Mouse (Mus musculus) heart, embryonic 10.5 days (tissue): Measurements from ENCODE around the gene Slc22a2. TPM values are rescaled to one million over a fixed set of nuclear protein-coding genes. Genes with fewer than 3 reads are reported as not detected.

Experiments used
- DNase-seq: peaks from one replicate; pipeline ENCODE4 v3.0.0-alpha.2; 2017; ENCODE audit warnings: low spot score
- H3K27ac ChIP-seq: fragments of 300-500 bp; sonication (generic); 2 replicates; pipeline ENCODE4 v1.5.1; 2016; ENCODE audit warnings: mild to moderate bottlenecking
- H3K27me3 ChIP-seq: fragments of 300-500 bp; sonication (generic); 2 replicates; pipeline ENCODE4 v1.6.1; 2016; ENCODE audit warnings: mild to moderate bottlenecking; ENCODE audit not compliant: poor library complexity, insufficient read depth, severe bottlenecking
- H3K36me3 ChIP-seq: fragments of 300-500 bp; sonication (generic); 2 replicates; pipeline ENCODE4 v1.6.1; 2016; ENCODE audit warnings: mild to moderate bottlenecking, moderate library complexity
- H3K4me1 ChIP-seq: fragments of 300-500 bp; sonication (generic); 2 replicates; pipeline ENCODE4 v1.6.1; 2016; ENCODE audit warnings: mild to moderate bottlenecking
- H3K4me3 ChIP-seq: fragments of 300-500 bp; sonication (generic); 2 replicates; pipeline ENCODE4 v1.5.1; 2016; ENCODE audit warnings: mild to moderate bottlenecking, moderate library complexity
- H3K9me3 ChIP-seq: fragments of 300-500 bp; sonication (generic); 2 replicates; pipeline ENCODE4 v1.6.1; 2016; ENCODE audit warnings: mild to moderate bottlenecking, moderate library complexity
- WGBS: fragments of 180-500 bp; shearing (Covaris S2); methylation state at CpG from one replicate; pipeline ENCODE4 v1.1.7; 2016; 5-methylcytosine and 5-hydroxymethylcytosine counted together
- polyA plus RNA-seq: library from polyadenylated mRNA; unstranded; fragments of >200 nt; fragmentation: Nextera tagmentation; extraction: Ambion mirVana; gene quantifications from 2 replicates; pipeline ENCODE4 v1.2.1, GENCODE M21; 2016

The Slc22a2 gene
- polyA plus RNA-seq, 1 experiment from 2014 or later = not detected

DNA sequence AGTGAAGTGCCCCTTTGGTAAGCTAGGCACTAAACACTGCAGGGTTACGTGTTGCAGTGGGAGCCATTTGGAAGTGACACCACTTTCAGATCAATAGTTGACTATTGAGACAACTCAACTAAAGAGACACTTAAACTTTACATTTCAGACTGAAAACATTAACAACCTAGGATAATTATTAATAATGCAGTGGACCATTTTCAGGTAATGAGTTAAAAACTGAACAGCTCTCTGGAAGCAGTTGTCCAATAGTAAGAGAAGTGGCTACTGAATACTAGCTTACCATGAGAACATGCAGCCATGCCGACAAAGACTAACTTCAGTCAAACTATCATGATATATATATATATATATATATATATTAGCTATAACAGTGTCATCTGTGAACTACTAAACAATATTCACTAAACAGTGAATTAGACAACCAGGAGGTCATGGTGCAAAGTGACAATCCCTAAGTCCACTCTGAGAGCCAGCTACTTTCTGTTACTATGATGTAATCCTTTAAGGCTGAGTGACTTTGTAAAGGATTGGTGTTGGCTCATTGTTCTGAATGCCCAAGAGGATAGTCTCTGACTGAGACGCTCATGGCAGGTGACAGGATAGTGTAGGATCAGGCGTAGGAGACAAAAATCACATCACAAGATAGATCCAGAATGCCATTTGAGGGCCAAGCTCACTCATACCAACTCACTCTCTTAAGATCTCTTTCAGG, 7.1 kb downstream of the Slc22a2 start:
- 86% methylated on average over 4 of the region's 4 CpGs for WGBS
- peaks cover 1% of the 10 kb centered on the region for H3K9me3 ChIP-seq
- no peak for DNase-seq
- peaks cover 1% of the 10 kb centered on the region for H3K4me1 ChIP-seq
- H3K36me3 ChIP-seq = no peaks in the 10 kb centered on the region
- no peaks in the 10 kb centered on the region; the same call in 1 of the 2 replicates for H3K27me3 ChIP-seq
- no peak overlapping the region for H3K27ac ChIP-seq
- H3K4me3 ChIP-seq = no peak overlapping the region

DNA sequence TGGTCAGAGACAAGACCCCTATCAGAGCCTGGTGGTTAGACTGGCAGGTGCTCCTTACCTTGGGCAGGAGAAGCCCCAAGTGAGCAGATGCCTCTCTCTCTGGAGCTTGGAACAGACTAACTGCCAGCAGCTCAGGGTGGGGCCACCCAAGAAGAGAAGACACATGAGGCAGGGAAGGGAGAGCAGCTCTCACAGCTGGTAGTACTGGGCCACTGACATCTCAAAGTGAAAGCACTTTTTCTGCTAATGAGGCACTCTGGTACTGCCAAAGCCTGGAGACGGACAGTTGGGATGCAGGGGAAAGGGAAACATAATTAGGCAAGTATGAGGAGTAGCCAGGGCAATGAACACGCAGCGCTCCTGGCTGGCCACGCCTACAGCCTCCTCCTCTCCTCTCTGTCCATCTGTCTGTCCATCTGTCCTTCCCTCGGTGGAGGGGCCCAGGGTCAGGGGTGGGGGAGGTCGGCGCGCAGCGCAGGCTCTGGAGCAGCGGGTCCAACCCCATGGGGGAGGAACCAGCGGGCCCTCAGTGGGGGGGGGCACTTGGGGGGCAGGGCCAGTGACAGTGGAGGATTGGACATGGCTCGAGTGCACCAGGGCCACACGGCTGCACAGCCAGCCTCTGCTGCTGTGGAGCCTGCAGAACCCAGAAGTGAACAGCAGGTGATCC, 12.0 kb downstream of the Slc22a2 start:
- H3K9me3 ChIP-seq = peaks cover 15% of the 10 kb centered on the region
- H3K36me3 ChIP-seq = 0 out of 2 replicates have a peak, but pooled peaks cover 3% of the 10 kb centered on the region
- peaks cover 4% of the 10 kb centered on the region for H3K4me1 ChIP-seq
- 75% methylated on average over 13 of the region's 13 CpGs for WGBS
- no peak overlapping the region for H3K4me3 ChIP-seq
- no peak overlapping the region for H3K27ac ChIP-seq
- no peaks in the 10 kb centered on the region for H3K27me3 ChIP-seq
- peak; percentile 69 for DNase-seq

DNA sequence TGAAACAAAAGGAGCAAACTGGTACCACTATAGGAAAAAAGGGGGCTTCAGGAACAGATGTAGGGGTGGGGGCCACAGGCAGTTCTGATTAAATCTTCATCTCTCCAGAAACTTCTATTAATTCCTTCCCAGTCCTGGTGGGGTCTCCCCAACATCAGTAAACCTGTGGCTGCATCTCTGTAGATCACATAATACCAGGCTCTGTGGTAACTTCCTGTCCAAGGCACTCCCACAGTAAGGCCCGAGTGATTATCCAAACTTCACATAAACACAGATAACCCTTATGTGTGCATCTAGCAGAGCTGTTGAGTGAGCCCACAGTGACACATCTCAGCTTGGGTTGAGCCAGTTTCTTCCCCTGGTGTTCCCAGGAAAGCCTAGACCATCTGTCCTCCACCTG, 22.7 kb downstream of the Slc22a2 start:
- Histone ChIP-seq H3K36me3 (no peaks in the 10 kb centered on the region), H3K27ac (no peak overlapping the region), H3K27me3 (no peaks in the 10 kb centered on the region), H3K4me3 (no peak overlapping the region), H3K9me3 (no peaks in the 10 kb centered on the region), H3K4me1 (peaks cover 8% of the 10 kb centered on the region)
- no peak for DNase-seq
- 25% methylated on average over 1 of the region's 1 CpGs for WGBS

DNA sequence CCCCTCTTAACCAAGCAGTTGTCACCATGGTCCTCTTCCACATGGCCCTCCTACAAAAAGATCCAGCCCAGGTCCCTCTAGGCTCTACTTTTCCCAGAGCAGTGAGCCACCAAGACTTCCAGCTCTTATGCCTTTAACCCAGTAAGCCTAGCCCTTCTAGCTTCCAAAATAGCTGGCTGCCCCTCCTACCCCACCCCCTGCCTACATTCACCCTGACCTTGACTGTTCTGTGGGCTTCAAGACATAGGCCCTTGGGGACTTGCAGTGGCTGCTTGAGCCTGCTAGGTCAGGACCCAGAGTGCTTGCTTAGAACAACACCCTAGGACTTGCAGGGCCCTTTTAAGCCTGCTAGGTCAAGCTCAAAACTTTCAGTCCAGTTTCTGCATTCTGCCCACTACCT, 23.3 kb downstream of the Slc22a2 start:
- Histone ChIP-seq H3K36me3 (no peaks in the 10 kb centered on the region), H3K27me3 (no peaks in the 10 kb centered on the region), H3K4me1 (peaks cover 8% of the 10 kb centered on the region), H3K27ac (no peak overlapping the region), H3K4me3 (no peak overlapping the region), H3K9me3 (no peaks in the 10 kb centered on the region)
- no peak for DNase-seq

DNA sequence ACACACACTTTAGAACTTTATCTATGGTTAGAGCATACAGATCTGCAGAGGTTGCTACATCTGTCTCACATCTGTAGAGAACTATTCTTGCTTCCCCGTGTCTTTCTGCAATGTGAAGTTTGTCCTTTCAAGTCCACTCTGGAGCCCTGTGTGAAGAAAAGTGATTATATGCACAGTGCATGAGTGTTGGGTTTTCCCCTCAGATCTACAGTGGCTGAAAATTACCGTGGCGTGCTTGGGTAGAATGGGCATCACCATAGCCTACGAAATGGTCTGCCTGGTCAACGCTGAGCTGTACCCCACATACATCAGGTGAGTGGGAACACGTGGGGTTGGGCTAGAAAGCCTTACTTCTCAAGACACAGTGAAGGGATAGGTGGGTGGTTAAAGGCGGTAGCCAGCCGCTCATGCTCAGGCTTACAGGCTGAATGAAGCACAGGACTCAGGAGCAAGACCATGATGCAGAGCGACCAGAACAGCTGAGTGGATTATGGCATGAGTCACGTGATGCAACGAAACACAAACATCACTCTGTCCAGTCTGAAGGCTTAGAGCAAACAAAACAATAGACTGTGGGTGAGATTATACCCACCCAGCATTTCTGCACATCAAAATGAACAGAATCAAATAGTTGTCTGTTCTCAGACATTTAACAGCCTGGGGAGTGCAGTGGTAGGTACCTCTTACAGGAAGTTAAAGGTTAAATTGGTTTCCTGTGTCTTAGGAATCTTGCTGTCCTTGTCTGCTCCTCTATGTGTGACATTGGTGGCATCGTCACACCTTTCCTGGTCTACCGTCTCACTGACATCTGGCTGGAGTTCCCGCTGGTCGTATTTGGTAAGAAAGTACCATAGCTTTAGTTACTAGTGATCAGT, 30.8 kb downstream of the Slc22a2 start:
- no peaks in the 10 kb centered on the region for H3K4me1 ChIP-seq
- no peak overlapping the region for H3K27ac ChIP-seq
- no peak overlapping the region for H3K4me3 ChIP-seq
- DNase-seq = no peak
- 76% methylated on average over 15 of the region's 15 CpGs for WGBS
- H3K9me3 ChIP-seq = no peaks in the 10 kb centered on the region
- no peaks in the 10 kb centered on the region for H3K36me3 ChIP-seq
- peaks cover 7% of the 10 kb centered on the region; the same call in 1 of the 2 replicates for H3K27me3 ChIP-seq

DNA sequence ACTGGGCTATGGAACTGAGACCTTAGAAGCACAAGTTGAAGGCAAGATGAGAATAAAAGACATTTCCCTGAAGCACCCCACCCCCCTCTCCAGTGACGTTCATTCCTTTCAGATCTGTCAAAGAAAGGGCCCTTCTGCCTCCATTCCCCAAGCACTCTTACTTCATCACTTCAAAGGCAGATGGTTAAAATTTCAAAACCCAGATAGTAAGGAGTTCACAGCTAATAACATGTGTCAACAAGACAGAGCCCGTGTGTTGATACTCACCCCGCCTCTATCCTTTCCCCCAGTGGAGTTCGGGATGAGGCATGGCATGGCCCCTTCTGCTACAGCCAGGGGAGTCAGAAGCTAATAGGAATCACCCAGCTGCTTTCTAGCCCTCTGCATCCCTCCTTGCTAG, 31.5 kb downstream of the Slc22a2 start:
- DNase-seq = no peak
- Histone ChIP-seq H3K36me3 (no peaks in the 10 kb centered on the region), H3K27ac (no peak overlapping the region), H3K27me3 (peaks cover 7% of the 10 kb centered on the region; the same call in 1 of the 2 replicates), H3K4me1 (no peaks in the 10 kb centered on the region), H3K4me3 (no peak overlapping the region), H3K9me3 (no peaks in the 10 kb centered on the region)
- 62% methylated on average over 4 of the region's 4 CpGs for WGBS

DNA sequence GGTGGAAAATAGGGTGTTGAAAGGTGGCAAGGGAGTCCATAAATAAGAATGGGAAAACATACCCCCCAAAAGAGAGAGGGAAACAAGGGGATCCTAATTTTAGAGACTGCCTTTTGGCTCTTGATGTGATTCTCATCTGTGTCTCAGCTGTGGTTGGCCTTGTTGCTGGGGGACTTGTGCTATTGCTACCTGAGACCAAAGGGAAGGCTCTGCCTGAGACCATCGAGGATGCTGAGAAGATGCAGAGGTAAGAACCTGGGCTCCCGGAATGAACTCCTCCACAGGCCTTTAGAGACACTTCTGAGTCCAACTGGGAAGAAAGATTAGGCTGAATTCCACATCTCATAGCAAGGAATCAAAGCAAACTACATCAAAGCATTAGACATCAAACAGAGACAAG, 35.7 kb downstream of the Slc22a2 start:
- no peak overlapping the region for H3K4me3 ChIP-seq
- 80% methylated on average over 2 of the region's 2 CpGs for WGBS
- H3K4me1 ChIP-seq = no peaks in the 10 kb centered on the region
- H3K27ac ChIP-seq = no peak overlapping the region
- H3K36me3 ChIP-seq = no peaks in the 10 kb centered on the region
- no peak for DNase-seq
- 0 out of 2 replicates have a peak, but pooled peaks cover 2% of the 10 kb centered on the region for H3K9me3 ChIP-seq
- H3K27me3 ChIP-seq = peaks cover 7% of the 10 kb centered on the region; the same call in 1 of the 2 replicates

DNA sequence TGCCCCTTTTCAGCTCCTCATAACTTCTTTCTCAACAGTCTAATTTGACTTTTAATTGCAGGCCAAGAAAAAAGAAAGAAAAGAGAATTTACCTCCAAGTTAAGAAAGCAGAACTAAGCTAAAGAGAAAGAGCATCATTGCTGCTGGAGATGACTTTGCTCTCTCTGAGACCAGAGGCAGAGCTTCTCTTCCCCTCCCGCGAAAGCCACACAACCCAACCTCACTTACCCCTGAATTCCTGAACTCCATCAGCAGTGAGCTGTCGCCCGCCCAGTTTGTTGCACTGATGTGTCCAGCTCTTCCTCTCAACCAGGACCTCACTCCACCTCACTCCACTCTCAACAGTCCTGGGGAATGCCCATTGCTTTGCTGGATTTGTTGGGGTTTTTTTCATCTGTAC, 44.1 kb downstream of the Slc22a2 start:
- Histone ChIP-seq H3K27me3 (no peaks in the 10 kb centered on the region), H3K4me1 (peaks cover 19% of the 10 kb centered on the region), H3K27ac (no peak overlapping the region), H3K9me3 (0 out of 2 replicates have a peak, but pooled peaks cover 12% of the 10 kb centered on the region), H3K36me3 (no peaks in the 10 kb centered on the region), H3K4me3 (no peak overlapping the region)
- no peak for DNase-seq
- WGBS = 81% methylated on average over 4 of the region's 4 CpGs

DNA sequence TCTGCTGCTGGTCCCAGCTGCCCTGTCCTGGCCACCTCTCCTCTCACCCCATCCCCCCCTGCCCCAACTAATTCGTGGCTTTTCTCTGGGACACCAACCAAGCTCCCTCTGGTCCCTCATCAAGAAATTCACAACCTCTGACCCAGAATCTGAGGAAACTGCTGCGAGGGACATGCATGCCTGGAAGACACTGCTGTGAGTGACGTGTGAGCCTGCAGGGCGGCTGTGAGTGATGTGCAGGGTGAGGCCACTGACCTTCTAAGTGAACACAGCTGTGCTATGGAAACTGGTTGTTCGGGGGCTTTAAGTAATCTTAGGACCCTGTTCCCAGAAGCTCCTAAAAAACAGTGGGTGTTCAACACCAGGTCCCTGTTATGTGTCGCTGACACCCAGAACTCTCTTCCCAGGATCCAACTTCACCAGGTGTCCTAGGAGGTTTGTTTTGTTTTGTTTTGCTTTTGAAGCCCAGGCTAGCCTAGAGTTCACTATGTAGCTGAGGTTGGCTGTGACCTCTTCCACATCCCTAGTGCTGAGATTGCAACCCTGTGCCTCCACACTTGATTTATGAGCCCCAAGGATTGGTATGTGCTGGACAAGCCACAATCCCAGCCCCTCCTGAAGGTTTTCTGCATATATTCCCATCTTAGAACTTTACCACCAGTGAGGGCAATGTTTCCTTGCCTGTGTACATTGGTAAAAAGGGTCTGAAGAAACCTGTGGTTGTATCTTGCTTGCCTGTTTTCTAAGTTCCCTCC, 47.2 kb downstream of the Slc22a2 start:
- 39% methylated on average over 6 of the region's 6 CpGs for whole genome bisulfite sequencing
- Histone ChIP-seq H3K4me1 (peaks cover 19% of the 10 kb centered on the region), H3K9me3 (no peaks in the 10 kb centered on the region), H3K27me3 (peaks cover 14% of the 10 kb centered on the region; the same call in 1 of the 2 replicates), H3K36me3 (no peaks in the 10 kb centered on the region), H3K4me3 (no peak overlapping the region), H3K27ac (peak overlapping the region; percentile 30)
- no peak for DNase-seq

DNA sequence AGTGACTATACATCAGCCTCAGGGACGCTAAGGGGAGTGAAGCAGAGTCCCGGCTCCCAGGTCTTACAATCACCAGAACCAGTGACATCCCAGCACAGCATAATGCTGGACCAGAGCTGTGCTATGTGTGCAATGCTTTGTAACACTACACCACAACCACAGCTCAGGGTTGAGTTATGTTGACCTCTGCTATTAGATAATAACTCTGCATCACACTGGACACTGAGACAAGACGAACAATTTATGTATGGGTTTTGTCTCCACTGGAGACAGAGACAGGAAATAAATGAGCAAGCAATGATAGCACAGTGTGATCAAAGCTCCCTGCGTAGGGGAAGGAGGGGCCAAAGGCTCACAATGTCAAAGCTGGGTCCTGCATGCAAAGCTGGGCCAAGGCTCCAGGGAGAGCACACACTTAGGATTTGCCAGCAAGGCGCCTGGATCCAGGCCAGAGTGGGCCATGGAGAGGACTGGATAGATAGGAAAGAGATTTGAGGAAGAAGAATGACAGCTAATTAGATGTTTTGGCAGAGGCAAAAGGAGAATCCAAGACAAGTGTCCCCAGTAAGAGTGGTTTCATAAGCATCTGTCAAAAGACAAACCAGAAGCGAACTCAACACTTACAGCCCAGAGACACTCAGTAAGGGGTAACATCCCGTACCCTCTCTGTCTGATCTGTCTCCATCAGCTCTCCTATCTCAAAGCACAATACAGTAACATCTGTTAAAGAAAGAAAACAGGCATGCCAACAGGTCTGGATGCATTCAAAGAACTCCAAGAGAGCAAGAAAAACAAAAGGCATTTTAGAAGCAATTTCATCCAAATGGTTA, 48.1 kb downstream of the Slc22a2 start:
- peak; percentile 79 for DNase-seq
- H3K27ac ChIP-seq = peak overlapping the region; percentile 47; the same call in 1 of the 2 replicates
- WGBS = 21% methylated on average over 7 of the region's 7 CpGs

DNA sequence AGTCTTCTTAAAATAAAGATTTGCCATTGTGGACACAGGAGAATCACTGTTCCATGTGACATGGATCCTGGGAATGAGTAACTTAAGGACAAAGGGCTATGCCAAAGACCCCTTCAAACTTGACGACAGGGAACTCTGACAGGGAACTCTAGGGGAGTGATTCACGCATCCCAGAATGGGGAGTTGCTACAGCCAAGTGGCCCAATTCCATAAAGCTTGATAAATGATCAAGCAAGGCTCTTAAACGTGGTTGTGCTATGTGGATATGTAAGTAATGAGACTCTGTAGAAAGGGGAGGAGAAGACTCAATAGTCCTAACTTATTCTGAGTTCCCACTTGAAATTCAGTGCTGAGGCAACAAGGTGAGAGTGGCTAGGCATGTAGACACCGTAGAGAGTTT, 50.9 kb downstream of the Slc22a2 start:
- H3K9me3 ChIP-seq = 0 out of 2 replicates have a peak, but pooled peaks cover 5% of the 10 kb centered on the region
- DNase-seq = no peak
- 70% methylated on average over 4 of the region's 4 CpGs for WGBS

More for the DNA sequence above, 48.1 kb downstream of the Slc22a2 start:
- Histone ChIP-seq H3K9me3 (no peaks in the 10 kb centered on the region), H3K27me3 (peaks cover 14% of the 10 kb centered on the region; the same call in 1 of the 2 replicates), H3K4me3 (no peak overlapping the region), H3K4me1 (peaks cover 19% of the 10 kb centered on the region), H3K36me3 (no peaks in the 10 kb centered on the region)

More for the DNA sequence above, 50.9 kb downstream of the Slc22a2 start:
- no peak overlapping the region for H3K4me3 ChIP-seq
- H3K4me1 ChIP-seq = peaks cover 22% of the 10 kb centered on the region
- H3K36me3 ChIP-seq = no peaks in the 10 kb centered on the region
- no peak overlapping the region for H3K27ac ChIP-seq
- H3K27me3 ChIP-seq = peaks cover 14% of the 10 kb centered on the region; the same call in 1 of the 2 replicates
